Mouse (Mus musculus) ES-E14 (cell line): ENCODE measurements around the gene Tjap1. TPM values are rescaled to one million over a fixed set of nuclear protein-coding genes. Genes with fewer than 3 reads are reported as not detected.

ENCODE experiments used
- DNase-seq: peaks from one replicate; pipeline ENCODE4 v3.0.0-alpha.2; 2013; ENCODE audit warnings: low read depth, low spot score
- H3K27ac ChIP-seq: 2 replicates; pipeline ENCODE4 v1.5.1; 2012; ENCODE audit warnings: low read depth, mild to moderate bottlenecking, low read length, moderate library complexity, mixed read lengths; ENCODE audit not compliant: poor library complexity, insufficient read depth, severe bottlenecking
- H3K36me3 ChIP-seq: 2 replicates; pipeline ENCODE4 v1.6.1; 2012; ENCODE audit warnings: mild to moderate bottlenecking, low read length, moderate library complexity, mixed read lengths; ENCODE audit not compliant: control insufficient read depth, poor library complexity, insufficient read depth, severe bottlenecking
- H3K4me1 ChIP-seq, 2 experiments: fragments of 150-350 bp in 1 of 2; sonication (generic) in 1 of 2; 2 replicates each; pipeline ENCODE4 v1.6.1; 2012; ENCODE audit warnings: low read length in 2 of 2, mild to moderate bottlenecking in 1 of 2, mixed read lengths in 1 of 2; ENCODE audit not compliant: control insufficient read depth in 2 of 2, insufficient read depth in 2 of 2, poor library complexity in 1 of 2
- H3K4me3 ChIP-seq, 2 experiments: fragments of 150-350 bp in 1 of 2; sonication (generic) in 1 of 2; 2 replicates each; pipeline ENCODE4 v1.5.1; 2012; ENCODE audit warnings: low read length in 2 of 2, low read depth in 1 of 2, mild to moderate bottlenecking in 1 of 2, mixed read lengths in 1 of 2; ENCODE audit not compliant: insufficient read depth in 1 of 2, poor library complexity in 1 of 2, severe bottlenecking in 1 of 2
- H3K9ac ChIP-seq: 2 replicates; pipeline ENCODE4 v1.6.1; 2012; ENCODE audit warnings: low read depth, mild to moderate bottlenecking, low read length, mixed read lengths; ENCODE audit not compliant: poor library complexity, insufficient read depth, severe bottlenecking
- H3K9me3 ChIP-seq: fragments of 150-350 bp; sonication (generic); 2 replicates; pipeline ENCODE4 v1.6.1; 2012; ENCODE audit warnings: low read depth, mild to moderate bottlenecking, low read length; ENCODE audit not compliant: control insufficient read depth, insufficient read depth
- CHD2 ChIP-seq: IDR thresholded peaks from 2 replicates; pipeline ENCODE4 v1.6.1; 2014; ENCODE audit warnings: mild to moderate bottlenecking, low read depth, low read length, inconsistent platforms
- HCFC1 ChIP-seq: IDR thresholded peaks from 2 replicates; pipeline ENCODE4 v1.6.1; 2012; ENCODE audit warnings: low read length, inconsistent platforms, borderline replicate concordance; ENCODE audit not compliant: insufficient read depth
- MAFK ChIP-seq: IDR thresholded peaks from 2 replicates; pipeline ENCODE4 v1.6.1; 2014; ENCODE audit warnings: mild to moderate bottlenecking, low read depth, low read length, inconsistent platforms; ENCODE audit not compliant: insufficient read depth
- ZC3H11A ChIP-seq: IDR thresholded peaks from 2 replicates; pipeline ENCODE4 v1.6.1; 2012; ENCODE audit warnings: low read depth, mild to moderate bottlenecking, inconsistent platforms, low read length, borderline replicate concordance
- ZNF384 ChIP-seq: IDR thresholded peaks from 2 replicates; pipeline ENCODE4 v1.6.1; 2012; ENCODE audit warnings: low read depth, low read length, inconsistent platforms
- in situ Hi-C, 2 experiments: fragments of 600-800 bp; cut with MboI; formaldehyde crosslinking; loops; one replicate each; pipeline ENCODE4 v1.15.1; 2025; ENCODE audit warnings: low sequenced_read_pairs in 2 of 2, inconsistent platforms in 1 of 2; ENCODE audit not compliant: unreplicated experiment in 2 of 2
- total RNA-seq: library from RNA; depleted of rRNA; stranded (reverse); fragments of 300-350 nt; gene quantifications from 2 replicates; pipeline ENCODE4 v1.2.3, GENCODE M21; 2012

Tjap1 gene
- total RNA-seq, 1 experiment, result 27.7 TPM

DNA sequence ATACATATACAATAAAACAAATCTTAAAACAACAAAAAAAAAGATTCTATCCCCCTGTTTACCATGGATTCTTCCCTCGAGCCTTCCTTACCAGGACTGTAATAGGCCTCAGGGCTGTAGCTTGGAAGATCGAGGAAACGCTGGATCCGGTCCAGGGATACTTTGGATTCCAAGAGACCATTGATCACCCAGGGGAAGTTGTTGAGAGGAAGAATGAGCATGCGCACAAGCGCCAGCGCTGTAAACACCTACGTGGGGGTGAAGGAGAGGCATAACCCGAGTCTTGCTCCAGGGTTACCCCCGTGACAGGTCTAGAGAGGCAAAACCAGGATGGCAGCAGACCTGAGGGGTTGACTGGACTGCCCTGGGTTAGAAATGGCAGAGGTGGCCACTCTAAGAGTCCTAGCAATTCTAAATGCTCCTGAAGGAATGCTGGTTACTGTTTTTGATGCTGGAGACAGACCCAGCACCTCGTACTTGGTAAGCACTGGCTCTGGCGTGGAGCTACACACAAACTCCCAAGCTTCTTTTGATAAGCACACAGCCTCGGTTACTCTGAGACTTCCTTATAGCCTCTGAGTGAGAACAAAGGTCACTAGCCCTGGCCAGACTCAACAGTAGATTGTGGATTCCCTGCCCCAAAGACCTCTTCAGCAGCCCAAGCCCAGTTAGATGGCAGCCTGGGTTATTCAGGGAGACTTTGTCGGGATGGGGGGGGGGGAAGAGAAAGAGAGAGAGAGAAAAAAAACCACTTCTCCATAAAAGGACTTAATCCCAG lies 39.4 kb upstream of the Tjap1 start:
- 0 out of 4 replicates have a peak, but pooled peaks cover 0 to 2% of the 10 kb centered on the region in 2 experiments for H3K4me1 ChIP-seq
- in situ Hi-C loops, result no loop called here
- H3K9me3 ChIP-seq, result no peaks in the 10 kb centered on the region
- no peak for TF ChIP-seq ZC3H11A
- TF ChIP-seq MAFK, result no peak
- no peak for TF ChIP-seq CHD2
- TF ChIP-seq ZNF384, result no peak
- TF ChIP-seq HCFC1, result no peak
- H3K9ac ChIP-seq, result no peak overlapping the region
- H3K4me3 ChIP-seq, result no peak overlapping the region
- no peak overlapping the region for H3K27ac ChIP-seq
- H3K36me3 ChIP-seq, result peaks cover 10% of the 10 kb centered on the region; the same call in 1 of the 2 replicates
- DNase-seq, result no peak

DNA sequence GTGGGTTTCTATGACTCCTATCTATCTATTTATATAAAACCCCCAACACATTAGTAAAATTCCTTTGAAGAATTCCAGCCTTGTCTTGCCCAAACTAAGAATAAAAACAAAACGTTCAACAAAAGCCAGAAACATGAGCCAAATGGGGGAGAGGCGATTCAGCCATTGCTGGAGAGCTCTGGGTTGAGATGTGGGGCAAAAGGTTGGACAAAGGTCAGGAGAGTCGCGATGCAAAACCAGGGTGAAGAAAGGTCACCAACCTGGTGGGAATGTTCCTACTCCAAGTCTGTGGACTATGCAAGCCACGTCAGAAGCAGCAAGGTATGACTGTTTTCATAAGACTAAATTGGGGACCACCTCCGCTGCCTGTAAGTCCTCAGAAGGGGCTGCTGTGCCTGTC lies 37.7 kb upstream of the Tjap1 start:
- Histone ChIP-seq H3K9ac (no peak overlapping the region), H3K4me3 (no peak overlapping the region), H3K27ac (no peak overlapping the region), H3K36me3 (peaks cover 10% of the 10 kb centered on the region; the same call in 1 of the 2 replicates), H3K4me1 (0 out of 4 replicates have a peak, but pooled peaks cover 0 to 2% of the 10 kb centered on the region in 2 experiments), H3K9me3 (no peaks in the 10 kb centered on the region)
- in situ Hi-C loops, result no loop called here
- TF ChIP-seq HCFC1 (no peak), CHD2 (no peak), ZC3H11A (no peak), MAFK (no peak), ZNF384 (no peak)
- no peak for DNase-seq

- Histone ChIP-seq H3K36me3 (peaks cover 8% of the 10 kb centered on the region; the same call in 1 of the 2 replicates), H3K4me1 (0 out of 4 replicates have a peak, but pooled peaks cover 0 to 2% of the 10 kb centered on the region in 2 experiments), H3K9me3 (no peaks in the 10 kb centered on the region), H3K9ac (no peak overlapping the region), H3K27ac (no peak overlapping the region), H3K4me3 (no peak overlapping the region)
- in situ Hi-C loops, result no loop called here
- TF ChIP-seq MAFK (no peak), CHD2 (no peak), HCFC1 (no peak), ZNF384 (no peak), ZC3H11A (no peak)
- no peak for DNase-seq
Measured at GRCm38 (mm10) chr17:46315813-46316212, 33.0 kb upstream of the Tjap1 start.

DNA sequence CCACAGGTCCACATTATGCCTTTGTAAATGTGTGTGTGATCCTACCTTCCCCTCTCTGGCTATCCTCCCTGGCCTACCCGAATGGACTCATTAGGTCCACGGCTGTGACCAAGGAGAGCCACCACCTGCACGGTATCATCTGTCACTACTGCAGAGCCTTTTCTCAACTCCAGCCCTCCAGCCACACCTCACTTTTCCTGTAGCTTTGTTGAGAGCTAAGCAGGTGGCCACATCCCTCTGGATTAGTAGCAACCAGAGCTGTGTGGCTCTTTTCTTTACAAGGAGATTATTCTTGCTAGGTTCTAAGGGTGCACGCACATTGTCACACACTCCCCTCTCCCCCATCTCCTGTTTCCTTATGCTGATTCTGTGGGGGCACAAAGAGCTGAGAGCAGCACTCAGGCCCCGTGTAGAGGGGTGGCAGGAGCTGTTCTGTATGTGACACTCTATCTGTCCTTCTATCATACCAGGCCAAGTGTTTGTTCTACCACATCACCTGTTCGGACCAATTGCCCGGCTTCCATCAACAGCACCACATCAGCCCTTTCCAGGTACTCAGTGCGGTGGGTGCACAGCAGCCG lies 30.4 kb upstream of the Tjap1 start:
- in situ Hi-C loops, result no loop called here
- no peak overlapping the region for H3K4me3 ChIP-seq

More for the DNA sequence above, 30.4 kb upstream of the Tjap1 start:
- peaks cover 0 to 4% of the 10 kb centered on the region in 2 experiments; a peak in 1 of 4 replicates for H3K4me1 ChIP-seq
- TF ChIP-seq ZC3H11A, result no peak
- TF ChIP-seq MAFK, result no peak
- no peak for TF ChIP-seq ZNF384
- TF ChIP-seq HCFC1, result no peak
- no peak for TF ChIP-seq CHD2
- peaks cover 8% of the 10 kb centered on the region; the same call in 1 of the 2 replicates for H3K36me3 ChIP-seq
- DNase-seq, result no peak
- no peaks in the 10 kb centered on the region for H3K9me3 ChIP-seq
- no peak overlapping the region; the same call in 1 of the 2 replicates for H3K27ac ChIP-seq
- no peak overlapping the region for H3K9ac ChIP-seq
